Mouse (Mus musculus) CD4-positive naive resting alpha-beta T cell, adult 57 days (primary cell): ENCODE results near the gene Entpd8. TPM values are rescaled to one million over a fixed set of nuclear protein-coding genes. Genes with fewer than 3 reads are reported as not detected.

Experiments
- total RNA-seq: library from RNA; stranded (reverse); gene quantifications from one replicate; pipeline ENCODE4 v1.2.4, GENCODE M21; 2023

The Entpd8 gene
- not detected for total RNA-seq

GRCm38 (mm10) chr2:25080076-25080475, at the start of gene Entpd8:
Gene Entpd8, plus strand, starts transcription at chr2:25080304.

DNA sequence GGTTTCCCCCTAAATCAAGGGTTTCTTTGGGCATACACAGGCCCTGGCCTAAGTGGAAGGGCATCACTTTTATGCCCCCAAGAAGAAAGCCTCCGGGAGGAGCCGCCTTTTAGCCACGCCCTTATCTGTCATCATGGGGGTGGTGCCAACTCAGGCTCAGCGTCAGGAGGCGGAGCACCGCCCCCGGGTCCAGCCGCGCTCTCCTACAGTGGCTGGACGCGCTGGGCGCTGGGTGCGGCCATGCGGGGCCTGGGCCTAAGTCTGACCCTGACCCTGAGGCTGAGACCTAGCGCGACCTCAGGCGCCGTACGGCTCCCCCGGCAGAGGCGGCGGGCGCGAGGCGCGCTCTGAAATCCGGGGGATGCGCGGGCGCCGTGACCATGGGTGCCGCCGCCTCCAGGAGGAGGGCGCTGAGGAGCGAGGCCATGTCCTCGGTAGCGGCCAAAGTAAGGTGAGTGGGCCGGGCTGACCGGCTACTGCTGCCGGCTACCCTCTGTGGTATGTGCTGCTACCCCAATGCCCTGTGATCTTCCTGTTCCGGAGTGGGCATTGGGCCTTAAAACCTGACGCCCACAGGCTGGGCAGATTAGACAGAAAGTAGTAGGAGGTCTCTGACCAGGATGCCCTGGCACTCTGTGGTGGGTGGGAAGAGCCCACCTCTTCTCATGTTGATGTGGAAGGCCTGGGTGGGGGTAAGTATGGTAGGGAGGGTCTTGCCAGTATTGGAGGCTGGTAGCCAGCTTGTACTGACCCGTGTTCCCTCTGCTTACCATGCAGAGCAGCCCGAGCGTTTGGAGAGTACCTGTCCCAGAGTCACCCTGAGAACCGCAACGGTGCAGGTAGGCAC, 25.7 kb upstream of the Entpd8 start, which contains the start of gene Nsmf:
Gene Nsmf (plus strand): TSS at position 135 of the 847 bp plus-strand sequence.

DNA sequence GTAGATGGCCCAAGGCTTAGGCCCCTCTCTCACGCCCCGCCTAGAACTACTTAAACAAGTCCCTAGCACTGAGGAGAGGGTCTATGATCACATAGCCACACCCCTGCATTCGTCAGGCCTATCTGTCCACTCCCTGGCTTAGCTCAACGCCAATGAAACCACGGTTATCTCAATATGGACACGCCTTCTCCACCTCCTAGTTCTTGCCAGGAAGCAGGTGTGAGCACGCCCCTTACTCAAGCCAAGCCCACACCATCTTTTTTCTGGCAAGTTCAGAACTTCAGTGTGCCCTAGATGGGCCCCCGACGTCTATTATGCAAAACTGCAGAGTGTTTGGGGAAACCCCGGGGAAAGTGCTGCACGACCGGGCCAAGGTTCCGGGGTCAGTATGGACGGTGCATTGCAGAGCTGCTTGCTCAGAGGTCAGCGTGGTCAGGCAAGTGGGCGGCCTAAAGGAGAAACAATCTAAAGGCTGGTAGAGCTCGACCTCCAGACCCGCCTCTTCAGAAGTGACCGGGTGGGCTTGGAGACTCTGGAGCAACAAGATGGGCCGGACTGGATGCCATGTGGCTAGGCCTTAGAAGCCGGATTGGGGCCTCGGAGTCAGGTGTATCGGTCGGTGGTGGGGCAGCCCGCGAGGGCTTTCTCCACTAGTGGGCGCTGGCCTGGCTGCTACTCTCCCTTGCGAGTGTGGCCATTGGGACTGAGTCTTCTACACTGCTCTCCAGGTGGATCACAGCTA, 15.2 kb downstream of the Entpd8 start, which contains the start of gene Noxa1:
Gene Noxa1 (minus strand): TSS at position 41 of the 742 bp plus-strand sequence.

Other genes with a start within 250 kb of the Entpd8 start
- gene Ehmt1, start 160.7 kb upstream of the Entpd8 start, total RNA-seq, result 136 TPM
- gene Arrdc1, start 145.1 kb upstream of the Entpd8 start, total RNA-seq, result 135 TPM
- gene Zmynd19, start 130.5 kb upstream of the Entpd8 start, total RNA-seq, result 19.6 TPM
- gene Dph7, start 117.9 kb upstream of the Entpd8 start, total RNA-seq, result 21.0 TPM
- gene Mrpl41, start 105.2 kb upstream of the Entpd8 start, total RNA-seq, result 25.7 TPM
- 177 TPM for gene Pnpla7, start 104.3 kb upstream of the Entpd8 start, total RNA-seq
- gene Nsmf, start 25.9 kb upstream of the Entpd8 start, total RNA-seq, result 22.3 TPM
- gene Noxa1, start 14.8 kb downstream of the Entpd8 start, total RNA-seq, result not detected
- 5.2 TPM for gene Nrarp, start 100.5 kb downstream of the Entpd8 start, total RNA-seq
- 23.0 TPM for gene Tor4a, start 116.6 kb downstream of the Entpd8 start, total RNA-seq
- 63.7 TPM for gene Nelfb, start 131.2 kb downstream of the Entpd8 start, total RNA-seq
- not detected for gene Stpg3, start 134.3 kb downstream of the Entpd8 start, total RNA-seq
- gene Fam166a, start 138.4 kb downstream of the Entpd8 start, total RNA-seq, result not detected
- gene Tubb4b, start 144.4 kb downstream of the Entpd8 start, total RNA-seq, result 113 TPM
- not detected for gene Slc34a3, start 154.1 kb downstream of the Entpd8 start, total RNA-seq
- gene Rnf224, start 156.5 kb downstream of the Entpd8 start, total RNA-seq, result not detected
- gene Rnf208, start 162.0 kb downstream of the Entpd8 start, total RNA-seq, result not detected
- not detected for gene Cysrt1, start 162.1 kb downstream of the Entpd8 start, total RNA-seq
- 5.9 TPM for gene AL732309.1, start 166.6 kb downstream of the Entpd8 start, total RNA-seq
- 24.4 TPM for gene Tmem203, start 175.1 kb downstream of the Entpd8 start, total RNA-seq
- 29.6 TPM for gene Tprn, start 182.3 kb downstream of the Entpd8 start, total RNA-seq
- gene Ssna1, start 192.1 kb downstream of the Entpd8 start, total RNA-seq, result 35.2 TPM
- gene Anapc2, start 192.2 kb downstream of the Entpd8 start, total RNA-seq, result 99.3 TPM
- not detected for gene Tmem210, start 207.8 kb downstream of the Entpd8 start, total RNA-seq
- gene Lrrc26, start 209.6 kb downstream of the Entpd8 start, total RNA-seq, result not detected
- gene Grin1, start 238.9 kb downstream of the Entpd8 start, total RNA-seq, result not detected